ENCODE assay signal across 1 mouse cellular context in the genomic region with DNA sequence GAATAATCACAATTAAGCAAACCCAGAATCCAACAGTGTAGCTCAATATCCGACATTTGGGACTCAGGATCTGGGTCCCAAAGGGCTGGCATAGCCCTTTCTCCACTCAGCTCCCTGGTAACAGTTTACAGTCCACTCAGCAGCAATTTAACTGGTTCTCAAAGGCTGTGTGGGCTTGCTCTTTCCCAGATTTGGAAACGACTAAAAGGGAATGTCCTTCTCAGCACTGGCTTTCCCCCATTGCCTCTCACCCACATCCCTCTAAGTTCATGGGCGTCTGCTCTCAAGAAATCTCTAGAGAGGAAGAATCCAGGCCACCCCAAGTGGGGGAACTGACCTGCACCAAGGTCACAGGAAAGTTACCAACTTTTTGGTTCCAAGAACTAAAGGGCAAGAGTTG.
TF ChIP-seq lines count a peak whose summit lies in the region.

No protein-coding gene starts in this region.

TF ChIP-seq in CH12.LX, 34 proteins besides CTCF, POLR2A, EP300 and RAD21:
- TF ChIP-seq HCFC1 (IDR thresholded peaks at IDR 0.05; ENCODE audit: low read depth, low read length) (no peak), ZNF384 (IDR thresholded peaks at IDR 0.05; ENCODE audit: low read depth, low read length) (no peak), NRF1 (IDR thresholded peaks at IDR 0.05; ENCODE audit: low read depth, low read length) (no peak), CHD2 (IDR thresholded peaks at IDR 0.05; ENCODE audit: low read length) (no peak), TBP (conservative IDR thresholded peaks at IDR 0.05; ENCODE audit: low read depth, low read length) (no peak), SIN3A (IDR thresholded peaks at IDR 0.05; ENCODE audit: low read length) (no peak), USF2 (conservative IDR thresholded peaks at IDR 0.05; ENCODE audit: low read depth, low read length) (no peak), KAT2A (IDR thresholded peaks at IDR 0.05; ENCODE audit: insufficient replicate concordance, low read length) (no peak), MAX (IDR thresholded peaks at IDR 0.05; ENCODE audit: low read length) (no peak), SMC3 (IDR thresholded peaks at IDR 0.05; ENCODE audit: low read depth, low read length) (no peak), PAX5 (IDR thresholded peaks at IDR 0.05; ENCODE audit: low read length) (no peak), MAZ (IDR thresholded peaks at IDR 0.05; ENCODE audit: low read depth, low read length) (no peak), ETS1 (conservative IDR thresholded peaks at IDR 0.05; ENCODE audit: low read depth, low read length) (no peak), MAFK (IDR thresholded peaks at IDR 0.05; ENCODE audit: insufficient replicate concordance, low read length) (no peak), ZKSCAN1 (IDR thresholded peaks at IDR 0.05; ENCODE audit: borderline replicate concordance, low read depth, low read length) (no peak), MEF2A (IDR thresholded peaks at IDR 0.05; ENCODE audit: borderline replicate concordance, low read depth, low read length) (no peak), E2F4 (IDR thresholded peaks at IDR 0.05; ENCODE audit: insufficient replicate concordance, low read depth, low read length) (no peak), MXI1 (IDR thresholded peaks at IDR 0.05; ENCODE audit: low read depth, low read length) (no peak)
